Mouse (Mus musculus): ENCODE data around the gene Ercc1.

Ercc1 gene

DNA sequence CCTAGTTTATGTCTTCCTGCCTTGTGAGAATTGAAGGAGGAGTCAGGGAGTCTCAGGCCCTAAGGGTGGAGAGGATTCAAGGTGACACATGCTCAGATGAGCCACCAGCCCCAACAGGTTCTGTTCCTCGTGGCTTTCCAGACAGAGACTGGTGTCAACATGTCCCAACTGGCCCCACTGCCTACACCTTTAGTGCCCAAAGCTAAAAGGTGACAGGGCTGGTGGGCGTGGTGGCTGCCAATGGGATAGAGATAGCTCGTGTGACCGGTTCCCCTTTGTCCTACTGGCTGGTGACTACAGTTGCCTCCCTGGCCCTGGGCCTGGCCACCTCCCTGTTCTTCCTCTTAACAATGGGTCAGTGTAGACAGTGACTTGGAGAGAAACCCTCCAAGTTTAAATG lies 20.8 kb downstream of the Ercc1 start:
- DNase-seq (ENCODE audit: low read depth), result no peak

GRCm38 (mm10) chr7:19368380-19368779 lies 23.8 kb downstream of the Ercc1 start:
- DNase-seq (ENCODE audit: low read depth), result no peak

GRCm38 (mm10) chr7:19369823-19370425 lies 25.3 kb downstream of the Ercc1 start:
- peak; percentile 74 for DNase-seq (ENCODE audit: low read depth)

GRCm38 (mm10) chr7:19373367-19373766 lies 28.8 kb downstream of the Ercc1 start:
- no peak for DNase-seq (ENCODE audit: low read depth)

- no peak for DNase-seq (ENCODE audit: low read depth)
Observed at GRCm38 (mm10) chr7:19375368-19375767, 30.8 kb downstream of the Ercc1 start.

DNA sequence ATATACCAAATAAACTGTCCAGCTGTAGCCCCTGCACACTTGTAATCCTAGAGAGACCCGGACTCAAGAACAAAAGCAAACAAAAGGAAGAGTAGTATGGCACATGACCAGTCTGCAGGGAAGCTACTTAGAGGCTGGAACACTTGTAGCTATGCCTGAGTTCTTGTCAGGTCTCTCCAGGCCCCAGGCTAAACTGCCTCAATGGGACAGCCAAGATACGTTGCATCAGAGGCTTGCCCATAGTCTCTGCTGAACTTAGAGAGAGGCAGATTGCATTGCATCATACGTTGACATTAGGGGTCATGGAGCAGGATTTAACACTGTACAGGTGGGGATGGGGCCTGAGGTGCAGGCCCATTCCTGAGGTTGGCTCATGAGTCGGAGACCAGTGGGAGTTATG lies 31.4 kb downstream of the Ercc1 start:
- DNase-seq (ENCODE audit: low read depth), result no peak

DNA sequence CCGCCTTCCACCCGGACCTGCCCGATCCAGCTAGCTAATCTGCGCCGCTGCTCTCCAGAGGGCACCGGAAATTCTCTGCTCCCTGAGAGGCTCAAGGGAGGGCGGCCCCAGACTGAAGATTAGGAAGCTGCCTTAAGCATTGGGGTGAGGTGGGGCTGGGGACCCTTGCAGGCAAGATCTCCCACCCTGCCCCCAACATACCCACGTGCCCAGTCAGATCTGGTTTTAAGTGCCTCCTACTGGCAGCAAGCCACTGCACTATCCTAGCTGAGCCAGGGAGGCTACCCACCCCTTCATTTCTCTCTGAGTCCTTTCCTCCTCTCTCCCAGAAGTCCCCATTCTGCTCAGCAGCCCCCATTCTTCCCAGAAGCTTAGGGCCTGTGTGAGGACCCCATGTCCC lies 33.5 kb downstream of the Ercc1 start:
- no peak for DNase-seq (ENCODE audit: low read depth)

DNA sequence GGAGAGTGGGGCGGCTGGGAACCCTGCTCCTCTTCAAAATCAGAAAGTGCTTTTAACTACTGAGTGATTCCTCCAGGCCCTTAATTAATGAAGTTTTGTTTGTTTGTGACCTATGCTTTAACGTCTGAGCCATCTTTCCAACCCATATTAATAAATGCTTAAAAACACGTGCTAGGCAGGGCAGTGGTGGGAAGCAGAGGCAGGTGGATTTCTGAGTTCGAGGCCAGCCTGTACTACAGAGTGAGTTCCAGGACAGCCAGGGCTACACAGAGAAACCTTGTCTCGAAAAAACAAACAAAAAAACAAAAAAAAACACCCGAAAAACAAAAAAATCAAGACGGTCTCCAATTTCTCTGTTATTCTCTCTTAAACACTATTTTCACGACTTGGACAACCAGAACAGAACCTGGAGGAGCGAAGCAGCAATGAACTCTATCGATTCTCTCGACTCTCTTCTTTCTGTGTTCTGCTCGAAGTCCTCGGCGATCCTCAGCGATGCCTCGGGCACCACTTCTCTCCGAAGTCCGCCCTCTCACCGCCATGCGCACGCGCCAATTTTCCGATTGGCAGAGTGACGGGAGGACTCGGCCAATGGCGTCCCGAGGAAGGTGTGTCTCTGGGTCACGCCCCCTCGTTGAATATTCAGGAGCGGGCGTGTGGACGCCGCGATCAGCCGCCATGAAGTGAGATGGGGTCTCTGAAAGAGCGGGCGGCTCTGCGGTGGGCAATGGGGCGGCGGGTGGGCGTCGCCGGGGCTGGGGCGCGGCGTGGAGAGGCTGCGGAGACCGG lies 37.0 kb downstream of the Ercc1 start, which contains the start of gene Ercc2:
Gene Ercc2, plus strand, starts transcription at position 634 of the 789 bp plus-strand sequence.
- DNase-seq (ENCODE audit: low read depth), result peak; percentile 100

GRCm38 (mm10) chr7:19382166-19382541 lies 37.6 kb downstream of the Ercc1 start:
- no peak for DNase-seq (ENCODE audit: low read depth)

GRCm38 (mm10) chr7:19383708-19384107 lies 39.1 kb downstream of the Ercc1 start:
- no peak for DNase-seq (ENCODE audit: low read depth)

DNA sequence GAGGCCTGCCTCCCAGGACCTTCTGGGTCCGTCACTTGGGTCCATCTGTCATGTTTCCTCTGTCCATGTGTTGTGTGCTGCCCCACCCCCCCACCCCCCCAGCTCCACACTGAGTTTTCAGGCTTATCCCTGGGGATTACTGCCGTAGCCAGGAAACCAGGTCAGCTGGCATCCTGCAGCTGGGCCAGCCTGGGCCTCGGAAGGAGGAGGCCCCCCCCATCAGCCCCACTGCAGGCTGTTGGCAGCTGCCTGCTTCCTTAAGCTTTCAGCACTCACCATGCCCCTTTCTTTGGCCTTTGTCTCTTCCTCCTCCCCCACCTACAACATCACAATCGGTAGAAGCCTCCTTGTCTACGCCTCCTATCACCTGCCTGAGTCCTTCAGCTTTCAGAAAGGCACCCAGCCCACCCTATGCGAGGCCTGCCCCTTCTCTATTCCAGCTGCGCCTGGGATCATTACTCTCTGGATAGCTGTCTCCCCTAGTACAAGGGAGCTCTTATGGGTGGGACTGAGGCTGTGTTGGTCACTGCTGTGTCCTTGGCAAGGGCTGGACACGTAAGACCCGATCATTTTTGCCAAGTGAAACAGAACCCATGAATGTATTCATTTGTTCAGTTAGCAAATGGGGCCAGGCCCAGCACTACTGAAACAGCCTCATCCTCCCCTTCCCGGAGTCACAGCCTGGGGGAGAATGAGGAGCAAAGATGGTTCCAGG lies 44.3 kb downstream of the Ercc1 start:
- DNase-seq (ENCODE audit: low read depth), result no peak

GRCm38 (mm10) chr7:19394484-19394883 lies 49.9 kb downstream of the Ercc1 start:
- no peak for DNase-seq (ENCODE audit: low read depth)

DNA sequence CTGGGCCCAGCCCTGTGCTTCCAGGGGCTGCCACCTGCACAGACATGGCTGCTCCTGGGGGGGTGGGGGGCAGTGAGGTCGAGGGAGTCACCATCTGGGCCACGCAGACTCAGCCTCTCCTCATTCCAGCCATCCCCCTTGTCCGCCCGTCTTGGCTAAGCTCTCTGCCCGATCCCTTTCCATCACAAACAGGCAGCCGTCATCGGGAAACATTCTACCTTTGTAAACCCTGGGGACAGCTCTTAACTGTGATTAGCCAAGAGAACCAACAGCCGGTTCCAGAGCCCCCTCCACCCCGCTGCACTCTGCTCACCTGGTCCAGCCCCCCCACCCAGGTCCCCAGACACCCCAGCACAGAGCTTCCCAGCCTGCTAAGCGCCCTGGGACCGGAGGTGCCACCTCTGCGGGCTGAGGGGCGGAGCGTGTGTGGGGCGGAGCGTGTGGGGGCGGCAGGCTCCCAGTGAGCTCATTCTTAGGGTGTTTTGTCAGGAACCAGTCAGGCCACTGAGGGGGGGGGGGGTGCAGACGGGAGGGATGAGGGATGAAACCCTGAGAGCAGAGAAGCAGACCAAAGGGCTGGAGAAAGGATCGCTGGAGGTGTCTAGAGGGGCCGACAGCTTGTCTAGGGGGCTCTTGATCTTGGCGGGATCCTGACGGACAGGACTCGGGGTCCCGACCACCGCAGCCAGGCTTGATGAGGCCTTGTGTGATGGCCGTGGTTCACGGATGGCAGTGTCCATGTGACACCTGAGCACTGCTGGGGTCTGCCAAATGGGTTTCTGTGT lies 55.1 kb downstream of the Ercc1 start:
- peak; percentile 86 for DNase-seq (ENCODE audit: low read depth)

DNA sequence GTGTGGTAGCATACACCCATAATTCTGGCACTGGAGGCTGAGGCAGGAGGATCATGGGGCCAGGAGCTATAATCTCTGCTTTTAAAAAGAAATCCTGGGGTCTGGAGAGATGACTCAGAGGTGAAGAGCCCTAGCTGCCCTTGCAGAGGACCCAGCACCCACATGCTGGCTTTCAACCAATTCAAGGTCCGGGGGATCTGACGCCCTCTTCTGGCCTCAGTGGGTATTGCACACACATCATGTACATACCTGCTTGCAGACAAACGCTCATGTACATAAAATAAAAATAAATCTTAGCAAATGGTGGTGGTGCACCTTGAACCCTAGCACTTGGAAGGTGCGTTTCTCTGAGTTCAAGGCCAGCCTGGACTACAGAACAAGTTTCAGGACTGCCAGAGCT lies 56.4 kb downstream of the Ercc1 start:
- peak; percentile 48 for DNase-seq (ENCODE audit: low read depth)

GRCm38 (mm10) chr7:19402535-19403112 lies 58.0 kb downstream of the Ercc1 start:
- DNase-seq (ENCODE audit: low read depth), result no peak

DNA sequence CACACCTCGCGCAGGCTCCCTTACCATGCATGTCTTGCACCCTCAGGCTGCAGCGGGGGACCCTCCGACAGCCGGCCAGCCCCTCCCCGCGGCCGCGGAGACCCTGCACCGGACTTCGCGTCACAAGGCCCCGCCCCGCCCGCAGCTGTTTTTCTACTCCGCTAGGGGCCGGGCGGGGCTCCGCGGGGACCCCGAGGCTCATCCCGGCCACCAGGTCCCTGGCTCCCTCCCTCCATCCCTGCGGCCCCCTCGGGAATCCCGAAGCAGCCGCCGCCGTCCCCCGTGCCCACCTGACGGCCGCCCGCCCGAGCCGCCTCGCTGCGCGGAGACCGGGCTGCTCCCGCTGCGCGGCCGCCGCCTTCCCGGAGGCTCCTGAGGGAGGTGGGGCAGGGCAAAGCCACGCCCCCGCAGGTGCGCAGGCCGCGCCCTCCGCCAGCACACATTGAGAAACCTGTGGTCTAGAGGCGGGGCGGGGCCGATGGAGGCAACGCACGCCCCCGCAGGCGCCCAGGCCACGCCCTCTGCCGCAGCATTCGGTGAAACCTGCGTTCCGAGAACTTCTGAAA lies 59.2 kb downstream of the Ercc1 start, which contains the start of gene Klc3:
Gene Klc3, minus strand, starts transcription at position 374 of the 566 bp plus-strand sequence.
- DNase-seq (ENCODE audit: low read depth), result peak; percentile 92

GRCm38 (mm10) chr7:19404476-19404875 lies 59.9 kb downstream of the Ercc1 start, which contains the start of gene Ckm:
TSS of gene Ckm (plus strand) at chr7:19404776.
- DNase-seq (ENCODE audit: low read depth), result no peak

GRCm38 (mm10) chr7:19405417-19405816 lies 60.8 kb downstream of the Ercc1 start:
- DNase-seq (ENCODE audit: low read depth), result peak; percentile 92

All from induced T-regulatory cell, adult 2 months (primary cell).